Mouse (Mus musculus) limb, embryonic 13.5 days (tissue): ENCODE measurements at regions not wholly inside any gene's neighbourhood (a gene's known extent, or its start where the extent isn't known, plus 50 kb on each side); places are given as distances from the start of the nearest gene placed in this dataset.

Experiments used
- ATAC-seq: fragments of 200-750 bp; cut with Nextera tagmentation; 2 replicates; pipeline ENCODE4 v1.8.0; 2017; ENCODE audit warnings: low read depth, moderate number of reproducible peaks, moderate TSS enrichment; ENCODE audit not compliant: low FRiP score
- H3K27ac ChIP-seq: fragments of 300-500 bp; sonication (generic); 2 replicates; pipeline ENCODE4 v1.5.1; 2015; ENCODE audit warnings: inconsistent platforms, mild to moderate bottlenecking, moderate library complexity
- H3K27me3 ChIP-seq: fragments of 300-500 bp; sonication (generic); 2 replicates; pipeline ENCODE4 v1.6.1; 2015; ENCODE audit warnings: mild to moderate bottlenecking, inconsistent platforms
- H3K36me3 ChIP-seq: fragments of 300-500 bp; sonication (generic); 2 replicates; pipeline ENCODE4 v1.6.1; 2015; ENCODE audit warnings: inconsistent platforms, mild to moderate bottlenecking, moderate library complexity
- H3K4me1 ChIP-seq: fragments of 300-500 bp; sonication (generic); 2 replicates; pipeline ENCODE4 v1.6.1; 2015; ENCODE audit warnings: inconsistent platforms
- H3K4me2 ChIP-seq: fragments of 300-500 bp; sonication (generic); replicated peaks from 2 replicates; pipeline ENCODE4 v1.6.1; 2015; ENCODE audit warnings: inconsistent platforms, mild to moderate bottlenecking, moderate library complexity
- H3K4me3 ChIP-seq: fragments of 300-500 bp; sonication (generic); 2 replicates; pipeline ENCODE4 v1.5.1; 2015; ENCODE audit warnings: moderate library complexity, mild to moderate bottlenecking, inconsistent platforms
- H3K9ac ChIP-seq: fragments of 300-500 bp; sonication (generic); 2 replicates; pipeline ENCODE4 v1.6.1; 2015; ENCODE audit warnings: mild to moderate bottlenecking, inconsistent platforms
- H3K9me3 ChIP-seq: fragments of 300-500 bp; sonication (generic); 2 replicates; pipeline ENCODE4 v1.6.1; 2016; ENCODE audit warnings: inconsistent platforms
- WGBS: fragments of 180-500 bp; shearing (Covaris S2); methylation state at CpG from one replicate; pipeline ENCODE4 v1.1.7; 2015; 5-methylcytosine and 5-hydroxymethylcytosine counted together

GRCm38 (mm10) chr16:95800911-95801442, 99.1 kb downstream of the Ets2 start:
- Histone ChIP-seq H3K9me3 (no peaks in the 10 kb centered on the region), H3K9ac (no peak overlapping the region), H3K4me3 (no peak overlapping the region), H3K36me3 (no peaks in the 10 kb centered on the region), H3K4me1 (peaks cover 39% of the 10 kb centered on the region), H3K27ac (peak overlapping the region; percentile 29; the same call in 1 of the 2 replicates), H3K27me3 (no peaks in the 10 kb centered on the region), H3K4me2 (no peak overlapping the region)
- no peak for ATAC-seq
- 40% methylated on average over 7 of the region's 7 CpGs for WGBS

- Histone ChIP-seq H3K9me3 (no peaks in the 10 kb centered on the region), H3K27ac (no peak overlapping the region), H3K4me3 (no peak overlapping the region), H3K4me2 (no peak overlapping the region; the same call in 1 of the 2 replicates), H3K36me3 (no peaks in the 10 kb centered on the region), H3K27me3 (no peaks in the 10 kb centered on the region), H3K9ac (no peak overlapping the region), H3K4me1 (peaks cover 55% of the 10 kb centered on the region)
- no peak for ATAC-seq
- 43% methylated on average over 9 of the region's 9 CpGs for WGBS
These were observed 96.7 kb downstream of the Ets2 start for GRCm38 (mm10) chr16:95798582-95798981.

- no peak overlapping the region for H3K4me2 ChIP-seq
- peaks cover 60% of the 10 kb centered on the region for H3K4me1 ChIP-seq
- ATAC-seq, result no peak
- no peaks in the 10 kb centered on the region for H3K27me3 ChIP-seq
- no peaks in the 10 kb centered on the region for H3K36me3 ChIP-seq
- H3K9me3 ChIP-seq, result no peaks in the 10 kb centered on the region
- H3K27ac ChIP-seq, result no peak overlapping the region
- H3K4me3 ChIP-seq, result no peak overlapping the region
- WGBS, result 68% methylated on average over 11 of the region's 11 CpGs
- H3K9ac ChIP-seq, result no peak overlapping the region
These were observed 96.2 kb downstream of the Ets2 start for GRCm38 (mm10) chr16:95798099-95798498.

- ATAC-seq, result no peak
- Histone ChIP-seq H3K9ac (no peak overlapping the region), H3K4me2 (no peak overlapping the region), H3K4me3 (no peak overlapping the region), H3K27ac (peak overlapping the region; percentile 65; the same call in 1 of the 2 replicates), H3K27me3 (no peaks in the 10 kb centered on the region), H3K9me3 (no peaks in the 10 kb centered on the region), H3K36me3 (no peaks in the 10 kb centered on the region), H3K4me1 (peaks cover 60% of the 10 kb centered on the region)
- WGBS, result 64% methylated on average over 2 of the region's 2 CpGs
These were observed 95.3 kb downstream of the Ets2 start for GRCm38 (mm10) chr16:95797141-95797540.

GRCm38 (mm10) chr16:95794876-95795275, 93.0 kb downstream of the Ets2 start:
- H3K27me3 ChIP-seq, result no peaks in the 10 kb centered on the region
- no peaks in the 10 kb centered on the region for H3K9me3 ChIP-seq
- ATAC-seq, result no peak
- peaks cover 43% of the 10 kb centered on the region for H3K4me1 ChIP-seq
- H3K36me3 ChIP-seq, result no peaks in the 10 kb centered on the region
- peak overlapping the region; percentile 56; the same call in 1 of the 2 replicates for H3K27ac ChIP-seq
- H3K4me3 ChIP-seq, result peak overlapping the region; percentile 5; the same call in 1 of the 2 replicates
- 0 out of 2 replicates have a peak overlapping the region, but pooled peaks have one; percentile 1 for H3K9ac ChIP-seq
- peak overlapping the region; percentile 47 for H3K4me2 ChIP-seq
- WGBS, result 41% methylated on average over 8 of the region's 8 CpGs

GRCm38 (mm10) chr16:95794281-95794727, 92.4 kb downstream of the Ets2 start:
- Histone ChIP-seq H3K27ac (peak overlapping the region; percentile 56), H3K4me2 (peak overlapping the region; percentile 47), H3K9me3 (no peaks in the 10 kb centered on the region), H3K27me3 (no peaks in the 10 kb centered on the region), H3K36me3 (no peaks in the 10 kb centered on the region), H3K9ac (0 out of 2 replicates have a peak overlapping the region, but pooled peaks have one; percentile 1), H3K4me3 (peak overlapping the region; percentile 5; the same call in 1 of the 2 replicates), H3K4me1 (peaks cover 43% of the 10 kb centered on the region)
- 10% methylated on average over 10 of the region's 10 CpGs for WGBS
- ATAC-seq, result peak; percentile 67

GRCm38 (mm10) chr16:95790691-95791090, 88.8 kb downstream of the Ets2 start:
- no peak overlapping the region for H3K9ac ChIP-seq
- H3K27me3 ChIP-seq, result no peaks in the 10 kb centered on the region
- peaks cover 22% of the 10 kb centered on the region for H3K4me1 ChIP-seq
- H3K4me3 ChIP-seq, result no peak overlapping the region
- ATAC-seq, result no peak
- no peak overlapping the region for H3K27ac ChIP-seq
- no peak overlapping the region for H3K4me2 ChIP-seq
- no peaks in the 10 kb centered on the region for H3K36me3 ChIP-seq
- H3K9me3 ChIP-seq, result no peaks in the 10 kb centered on the region
- 83% methylated on average over 4 of the region's 4 CpGs for WGBS

GRCm38 (mm10) chr16:95789548-95789947, 87.7 kb downstream of the Ets2 start:
- ATAC-seq, result no peak
- no peaks in the 10 kb centered on the region for H3K9me3 ChIP-seq
- H3K36me3 ChIP-seq, result no peaks in the 10 kb centered on the region
- H3K27me3 ChIP-seq, result no peaks in the 10 kb centered on the region
- H3K4me1 ChIP-seq, result peaks cover 15% of the 10 kb centered on the region
- no peak overlapping the region for H3K4me2 ChIP-seq
- H3K4me3 ChIP-seq, result no peak overlapping the region
- H3K9ac ChIP-seq, result no peak overlapping the region
- H3K27ac ChIP-seq, result no peak overlapping the region

- Histone ChIP-seq H3K27me3 (no peaks in the 10 kb centered on the region), H3K9me3 (no peaks in the 10 kb centered on the region), H3K4me1 (peaks cover 13% of the 10 kb centered on the region; the same call in 1 of the 2 replicates), H3K4me3 (no peak overlapping the region), H3K4me2 (no peak overlapping the region), H3K36me3 (no peaks in the 10 kb centered on the region), H3K27ac (no peak overlapping the region), H3K9ac (no peak overlapping the region)
- 83% methylated on average over 5 of the region's 5 CpGs for WGBS
- ATAC-seq, result no peak
These were observed 79.8 kb downstream of the Ets2 start for GRCm38 (mm10) chr16:95781681-95782080.

GRCm38 (mm10) chr16:95780431-95780830, 78.6 kb downstream of the Ets2 start:
- no peak for ATAC-seq
- 73% methylated on average over 2 of the region's 2 CpGs for WGBS
- H3K9me3 ChIP-seq, result no peaks in the 10 kb centered on the region
- H3K36me3 ChIP-seq, result no peaks in the 10 kb centered on the region
- no peak overlapping the region for H3K4me3 ChIP-seq
- no peak overlapping the region for H3K9ac ChIP-seq
- no peak overlapping the region for H3K4me2 ChIP-seq
- peaks cover 13% of the 10 kb centered on the region; the same call in 1 of the 2 replicates for H3K4me1 ChIP-seq
- H3K27ac ChIP-seq, result no peak overlapping the region
- H3K27me3 ChIP-seq, result no peaks in the 10 kb centered on the region

GRCm38 (mm10) chr16:95778845-95779722, 77.2 kb downstream of the Ets2 start:
- 80% methylated on average over 6 of the region's 6 CpGs for WGBS
- no peak overlapping the region for H3K4me2 ChIP-seq
- H3K27me3 ChIP-seq, result no peaks in the 10 kb centered on the region
- H3K27ac ChIP-seq, result no peak overlapping the region
- ATAC-seq, result no peak
- no peaks in the 10 kb centered on the region for H3K36me3 ChIP-seq
- H3K9ac ChIP-seq, result no peak overlapping the region
- no peak overlapping the region for H3K4me3 ChIP-seq
- peaks cover 13% of the 10 kb centered on the region; the same call in 1 of the 2 replicates for H3K4me1 ChIP-seq
- H3K9me3 ChIP-seq, result no peaks in the 10 kb centered on the region

GRCm38 (mm10) chr16:95778173-95778572, 76.3 kb downstream of the Ets2 start:
- Histone ChIP-seq H3K27ac (peak overlapping the region; percentile 65; the same call in 1 of the 2 replicates), H3K9me3 (no peaks in the 10 kb centered on the region), H3K4me1 (peaks cover 13% of the 10 kb centered on the region; the same call in 1 of the 2 replicates), H3K27me3 (no peaks in the 10 kb centered on the region), H3K4me2 (no peak overlapping the region), H3K9ac (no peak overlapping the region), H3K4me3 (no peak overlapping the region), H3K36me3 (no peaks in the 10 kb centered on the region)
- no peak for ATAC-seq
- 41% methylated on average over 4 of the region's 4 CpGs for WGBS
